In genomic region chr2:132770822-132771221, GRCm38 (mm10) we compare ENCODE assay signal across 25 mouse cellular contexts. TPM values are rescaled to one million over a fixed set of nuclear protein-coding genes. Genes with fewer than 3 reads are reported as not detected.
DNase-seq lines count a peak whose midpoint lies in the region; ATAC-seq and TF ChIP-seq lines count a peak whose summit lies in the region.
"Had no signal": no experiment of that assay in that cellular context is flagged by ENCODE, and none has a peak within 500 bp of the region (broad histone marks: within the 10 kb centered on the region; RNA-seq: fewer than 3 reads in every experiment).

No protein-coding gene starts in this region.

- no peak for TF ChIP-seq CTCF in Patski (IDR thresholded peaks at IDR 0.05)

- in situ Hi-C loops in Patski (cut with MboI; ENCODE audit: low pct_unique_long_range_greater_than_20kb) = no loop called here

- H3K4me2 ChIP-seq in forebrain, embryonic 12.5 days = no peak overlapping the region

- peaks cover 7% of the 10 kb centered on the region for H3K27me3 ChIP-seq in Patski
- H3K27me3 ChIP-seq in limb, embryonic 10.5 days (ENCODE audit: low read depth, poor library complexity, severe bottlenecking) = no peaks in the 10 kb centered on the region
- no peaks in the 10 kb centered on the region for H3K27me3 ChIP-seq in forebrain, embryonic 12.5 days
- H3K27me3 ChIP-seq: CH12.LX had no signal

- CTCF ChIA-PET in Patski (lab: Charles Lee) = interaction anchor here (1.3 to 1.5 kb wide), 2 partner anchors 8 to 18 kb away, joined by 3 read pairs; no protein-coding TSS in a partner anchor

- POLR2A ChIA-PET in Patski (lab: Charles Lee) = no interaction called here

- H3K36me3 ChIP-seq in limb, embryonic 10.5 days = no peaks in the 10 kb centered on the region
- no peaks in the 10 kb centered on the region for H3K36me3 ChIP-seq in forebrain, embryonic 12.5 days (replicated peaks)
- H3K36me3 ChIP-seq: G1E had no signal

- H3K4me1 ChIP-seq in limb, embryonic 10.5 days = no peaks in the 10 kb centered on the region
- H3K4me1 ChIP-seq in forebrain, embryonic 12.5 days = no peaks in the 10 kb centered on the region

- peak; percentile 62 for ATAC-seq in Patski
- no peak for ATAC-seq in forebrain, embryonic 12.5 days (ENCODE audit: low FRiP score)
- ATAC-seq: activated CD4-positive, CD25-positive, alpha-beta regulatory T cell, adult 4 months; CD4-positive, CD25-positive, alpha-beta regulatory T cell, adult 4 months had no signal

- H3K27ac ChIP-seq in limb, embryonic 10.5 days = no peak overlapping the region
- H3K27ac ChIP-seq in forebrain, embryonic 12.5 days = no peak overlapping the region

- H3K9me3 ChIP-seq in limb, embryonic 10.5 days (replicated peaks) = no peaks in the 10 kb centered on the region
- no peaks in the 10 kb centered on the region for H3K9me3 ChIP-seq in forebrain, embryonic 12.5 days
- H3K9me3 ChIP-seq: G1E had no signal

- no peak overlapping the region for H3K4me3 ChIP-seq in limb, embryonic 10.5 days
- no peak overlapping the region for H3K4me3 ChIP-seq in forebrain, embryonic 12.5 days (replicated peaks)

- no peak overlapping the region for H3K9ac ChIP-seq in forebrain, embryonic 12.5 days

- WGBS in limb, embryonic 10.5 days = 70% methylated on average over 1 of the region's 1 CpGs
- WGBS in forebrain, embryonic 12.5 days = 82% methylated on average over 1 of the region's 1 CpGs

- DNase-seq in 3T3-L1 (ENCODE audit: low read depth, low spot score) (peak; percentile 70), NIH3T3 (ENCODE audit: low read depth) (peak; percentile 33), Patski (ENCODE audit: low read depth, low spot score) (no peak)
- peak; percentile 56 for DNase-seq in Muller cell, postnatal 12 days (ENCODE audit: inconsistent ontology term)
- DNase-seq in limb, embryonic 10.5 days (ENCODE audit: low spot score) = no peak
- DNase-seq in ovary, postnatal 10 days (ENCODE audit: low spot score) = no peak
- no peak for DNase-seq in yolk sac, embryonic 10.5 days (ENCODE audit: low spot score)
- DNase-seq: adrenal gland, adult 2 months; adrenal gland, adult 8-10 months; adrenal gland, postnatal 10 days; adrenal gland, postnatal 14 days; adrenal gland, postnatal 25 days; adrenal gland, postnatal 36 days; B cell, adult 2 months; cerebellum, adult 11 months; cerebellum, adult 11-12 months; cerebellum, adult 18-20 months; cerebellum, adult 2 months; cerebellum, adult 8-10 months; cerebellum, adult 9-10 months had no signal

RNA-seq across cellular contexts. Expression of gene Chgb, which starts 10.3 kb away (rescaled TPM):
- polyA plus RNA-seq in Patski (2021) = 0.22 TPM
- polyA plus RNA-seq in limb, embryonic 10.5 days (2016; fragmentation: Nextera tagmentation; extraction: Ambion mirVana) = 0.10 TPM in 2 replicates
- 18.5 and 19.4 TPM in 2 replicates for polyA plus RNA-seq in forebrain, embryonic 12.5 days (2016; fragmentation: Nextera tagmentation; extraction: Ambion mirVana)

RNA-seq across cellular contexts. Expression of gene Trmt6, which starts 45.0 kb away (rescaled TPM):
- polyA plus RNA-seq in Patski (2021) = 22.4 TPM
- 36.0 and 43.9 TPM in 2 replicates for polyA plus RNA-seq in limb, embryonic 10.5 days (2016; fragmentation: Nextera tagmentation; extraction: Ambion mirVana)
- polyA plus RNA-seq in forebrain, embryonic 12.5 days (2016; fragmentation: Nextera tagmentation; extraction: Ambion mirVana) = 38.0 and 38.2 TPM in 2 replicates

RNA-seq across cellular contexts. Expression of gene Mcm8, which starts 45.1 kb away (rescaled TPM):
- 6.5 TPM for polyA plus RNA-seq in Patski (2021)
- 30.2 and 30.6 TPM in 2 replicates for polyA plus RNA-seq in limb, embryonic 10.5 days (2016; fragmentation: Nextera tagmentation; extraction: Ambion mirVana)
- polyA plus RNA-seq in forebrain, embryonic 12.5 days (2016; fragmentation: Nextera tagmentation; extraction: Ambion mirVana) = 20.7 and 23.5 TPM in 2 replicates

Comparison
In these comparisons a context has a peak if more than half of its experiments do, and no peak if none do; other contexts are left out.
1. DNase-seq: peak in 3T3-L1 (single experiment), Muller cell, postnatal 12 days (single experiment) and NIH3T3 (single experiment); none in Patski (single experiment), limb, embryonic 10.5 days (single experiment), ovary, postnatal 10 days (single experiment) and yolk sac, embryonic 10.5 days (single experiment).
2. RNA of gene Chgb, which starts 10.3 kb away (polyA plus RNA-seq): 18.5 to 19.4 TPM in forebrain, embryonic 12.5 days; 0.22 TPM in Patski (single experiment) and 0.10 TPM in limb, embryonic 10.5 days; every median in the first group is over 10 times any median in the second.